8 mouse cellular contexts compared by ENCODE assay signal in the genomic region with DNA sequence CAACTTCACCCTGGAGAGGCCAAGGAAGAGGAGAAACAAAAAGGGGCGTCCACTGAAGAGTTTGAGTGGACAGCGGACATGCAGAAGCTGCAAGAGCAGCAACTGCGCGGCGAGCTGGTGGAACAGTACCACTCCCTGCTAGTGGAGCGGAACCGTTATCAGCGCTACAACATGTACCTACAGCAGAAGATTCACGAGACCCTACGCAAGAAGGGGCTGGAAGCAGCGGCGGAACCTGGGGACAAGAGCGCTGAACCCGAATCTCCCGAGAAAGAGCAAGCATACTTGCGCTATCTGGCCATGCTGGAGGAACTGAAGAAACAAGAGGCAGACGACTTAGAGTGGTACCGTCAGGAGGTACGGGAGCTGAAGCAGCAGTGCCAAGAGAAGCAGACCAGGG. TPM values are rescaled to one million over a fixed set of nuclear protein-coding genes. Genes with fewer than 3 reads are reported as not detected.
DNase-seq lines count a peak whose midpoint lies in the region; ATAC-seq and TF ChIP-seq lines count a peak whose summit lies in the region.

No protein-coding gene starts in this region.

- H3K4me2 ChIP-seq in heart, embryonic 12.5 days, result peak overlapping the region; percentile 99
- H3K4me2 ChIP-seq in hindbrain, embryonic 13.5 days, result peak overlapping the region; percentile 97
- H3K4me2 ChIP-seq in midbrain, embryonic 14.5 days (ENCODE audit: low read length), result peak overlapping the region; percentile 96

- TF ChIP-seq POLR2A in MEL (IDR thresholded peaks at IDR 0.05; ENCODE audit: control insufficient read depth in 1 of 2, insufficient read depth in 1 of 2, low read depth in 1 of 2, low read length in 2 of 2, poor library complexity in 1 of 2), result no peak

- peak overlapping the region; percentile 83 for H3K4me3 ChIP-seq in heart, embryonic 12.5 days
- peak overlapping the region; percentile 64 to 79 for H3K4me3 ChIP-seq in MEL (ENCODE audit: control insufficient read depth in 1 of 2, insufficient read depth in 1 of 2, low read depth in 2 of 2, low read length in 2 of 2)
- H3K4me3 ChIP-seq in hindbrain, embryonic 13.5 days, result peak overlapping the region; percentile 85
- peak overlapping the region; percentile 63 for H3K4me3 ChIP-seq in midbrain, embryonic 14.5 days (replicated peaks; ENCODE audit: low read depth, low read length)

- ATAC-seq in heart, embryonic 12.5 days (ENCODE audit: insufficient number of reproducible peaks, low FRiP score), result no peak
- ATAC-seq in hindbrain, embryonic 13.5 days (ENCODE audit: low FRiP score), result no peak
- no peak for ATAC-seq in midbrain, embryonic 14.5 days (ENCODE audit: low FRiP score, low TSS enrichment)
- ATAC-seq in frontal cortex, adult (ENCODE audit: low TSS enrichment), result no peak

- no peak for DNase-seq in heart, postnatal 25 days (ENCODE audit: low spot score)
- peak; percentile 57 for DNase-seq in MEL (ENCODE audit: low read depth, low spot score)
- DNase-seq in midbrain, embryonic 14.5 days, result no peak
- DNase-seq in layer of hippocampus, postnatal 36 days, result no peak
- no peak for DNase-seq in thymus, adult 18-20 months

- H3K79me2 ChIP-seq in MEL (ENCODE audit: control insufficient read depth, insufficient read depth, low read length, poor library complexity), result peaks cover 35% of the 10 kb centered on the region

- peaks cover 28% of the 10 kb centered on the region for H3K27me3 ChIP-seq in heart, embryonic 12.5 days (replicated peaks)
- no peaks in the 10 kb centered on the region for H3K27me3 ChIP-seq in MEL (ENCODE audit: control insufficient read depth in 1 of 2, insufficient read depth in 2 of 2, low read length in 2 of 2)
- H3K27me3 ChIP-seq in hindbrain, embryonic 13.5 days, result peaks cover 5% of the 10 kb centered on the region; the same call in 1 of the 2 replicates
- no peaks in the 10 kb centered on the region for H3K27me3 ChIP-seq in midbrain, embryonic 14.5 days (ENCODE audit: control insufficient read depth, insufficient read depth, low read length)

- peak overlapping the region; percentile 69; the same call in 1 of the 2 replicates for H3K9ac ChIP-seq in heart, embryonic 12.5 days
- peak overlapping the region; percentile 50 for H3K9ac ChIP-seq in MEL (ENCODE audit: control insufficient read depth, low read depth, low read length, poor library complexity, severe bottlenecking)
- H3K9ac ChIP-seq in hindbrain, embryonic 13.5 days, result peak overlapping the region; percentile 74
- no peak overlapping the region for H3K9ac ChIP-seq in midbrain, embryonic 14.5 days (replicated peaks; ENCODE audit: low read length)

- no peak for TF ChIP-seq EP300 in MEL (IDR thresholded peaks at IDR 0.05; ENCODE audit: low read depth in 1 of 2, low read length in 2 of 2)

- TF ChIP-seq CTCF in MEL (IDR thresholded peaks at IDR 0.05 in 2 of 3, conservative IDR thresholded peaks at IDR 0.05 in 1 of 3; ENCODE audit: control insufficient read depth in 1 of 3, insufficient read depth in 1 of 3, low read depth in 2 of 3, low read length in 3 of 3, poor library complexity in 1 of 3, severe bottlenecking in 1 of 3), result no peak

- 23% methylated on average over 19 of the region's 19 CpGs for WGBS in heart, embryonic 12.5 days
- WGBS in hindbrain, embryonic 13.5 days, result 48% methylated on average over 19 of the region's 19 CpGs
- WGBS in midbrain, embryonic 14.5 days, result 45% methylated on average over 19 of the region's 19 CpGs

- H3K36me3 ChIP-seq in heart, embryonic 12.5 days, result 0 out of 2 replicates have a peak, but pooled peaks cover 7% of the 10 kb centered on the region
- H3K36me3 ChIP-seq in MEL (ENCODE audit: control insufficient read depth in 1 of 2, insufficient read depth in 2 of 2, low read length in 2 of 2), result peaks cover 0 to 19% of the 10 kb centered on the region in 2 experiments; a peak in 3 of 4 replicates
- peaks cover 10% of the 10 kb centered on the region; the same call in 1 of the 2 replicates for H3K36me3 ChIP-seq in hindbrain, embryonic 13.5 days
- H3K36me3 ChIP-seq in midbrain, embryonic 14.5 days (ENCODE audit: control insufficient read depth, insufficient read depth, low read length), result no peaks in the 10 kb centered on the region; the same call in 1 of the 2 replicates

- intact Hi-C loops in heart, postnatal 25 days (cut with DNase I), result no loop called here

- H3K27ac ChIP-seq in heart, embryonic 12.5 days (ENCODE audit: poor library complexity, severe bottlenecking), result no peak overlapping the region
- no peak overlapping the region for H3K27ac ChIP-seq in MEL (ENCODE audit: control insufficient read depth, low read depth, low read length)
- no peak overlapping the region for H3K27ac ChIP-seq in hindbrain, embryonic 13.5 days
- H3K27ac ChIP-seq in midbrain, embryonic 14.5 days (replicated peaks; ENCODE audit: low read depth, low read length), result no peak overlapping the region

- peaks cover 31% of the 10 kb centered on the region for H3K4me1 ChIP-seq in heart, embryonic 12.5 days (replicated peaks)
- peaks cover 9 to 26% of the 10 kb centered on the region in 2 experiments for H3K4me1 ChIP-seq in MEL (ENCODE audit: control insufficient read depth in 1 of 2, insufficient read depth in 2 of 2, low read length in 2 of 2)
- H3K4me1 ChIP-seq in hindbrain, embryonic 13.5 days (replicated peaks), result peaks cover 40% of the 10 kb centered on the region
- peaks cover 26% of the 10 kb centered on the region for H3K4me1 ChIP-seq in midbrain, embryonic 14.5 days (ENCODE audit: control insufficient read depth, insufficient read depth, low read length)

- no peak for TF ChIP-seq RAD21 in MEL (IDR thresholded peaks at IDR 0.05; ENCODE audit: low read depth, low read length)

- H3K9me3 ChIP-seq in heart, embryonic 12.5 days (replicated peaks), result no peaks in the 10 kb centered on the region
- H3K9me3 ChIP-seq in MEL (replicated peaks; ENCODE audit: insufficient read depth, low read length), result no peaks in the 10 kb centered on the region
- no peaks in the 10 kb centered on the region for H3K9me3 ChIP-seq in hindbrain, embryonic 13.5 days
- H3K9me3 ChIP-seq in midbrain, embryonic 14.5 days (ENCODE audit: control insufficient read depth, low read length), result no peaks in the 10 kb centered on the region

TF ChIP-seq in MEL, 35 proteins besides CTCF, POLR2A, EP300 and RAD21:
- TF ChIP-seq USF2 (IDR thresholded peaks at IDR 0.05; ENCODE audit: borderline replicate concordance in 1 of 2, insufficient read depth in 1 of 2, low read depth in 1 of 2, low read length in 2 of 2), result no peak
- no peak for TF ChIP-seq HCFC1 (IDR thresholded peaks at IDR 0.05; ENCODE audit: low read depth, low read length)
- TF ChIP-seq TBP (IDR thresholded peaks at IDR 0.05; ENCODE audit: low read depth, low read length), result 0 out of 2 replicates have a peak, but pooled peaks have one; percentile 9
- no peak for TF ChIP-seq TAL1 (IDR thresholded peaks at IDR 0.05; ENCODE audit: low read length)
- no peak for TF ChIP-seq RCOR1 (IDR thresholded peaks at IDR 0.05; ENCODE audit: low read depth, low read length)

RNA-seq across cellular contexts. Expression of gene Ccdc96, which starts 0.9 kb away (rescaled TPM):
- polyA plus RNA-seq in heart, embryonic 12.5 days (2016; fragmentation: Nextera tagmentation; extraction: Ambion mirVana), result 0.28 and 0.29 TPM in 2 replicates
- under 1 TPM; 0.18 to 0.22 TPM for total RNA-seq in heart, postnatal 25 days (2021)
- 0.23 and 0.31 TPM in 2 replicates for total RNA-seq in MEL (2012; rRNA removed)
- under 1 TPM in 1 of 2 experiments, not detected in 1; 0.64 TPM for polyA plus RNA-seq in MEL (2012; ENCODE audit: insufficient read depth in 1 of 2, insufficient read length in 2 of 2, low read depth in 1 of 2, low replicate concordance in 2 of 2, missing spikeins in 1 of 2)
- polyA plus RNA-seq in hindbrain, embryonic 13.5 days (2015; fragmentation: Nextera tagmentation; extraction: Ambion mirVana), result 3.9 and 4.0 TPM in 2 replicates
- polyA plus RNA-seq in midbrain, embryonic 14.5 days (2014; fragmentation: Nextera tagmentation; extraction: Ambion mirVana), result 3.0 and 3.1 TPM in 2 replicates
- total RNA-seq in layer of hippocampus, postnatal 36 days (2021), result 1 to 10 TPM in 1 of 2 experiments, under 1 TPM in 1; 0.99 to 1.0 TPM

RNA-seq across cellular contexts. Expression of gene Tada2b, which starts 1.2 kb away (rescaled TPM):
- 1.6 and 1.9 TPM in 2 replicates for polyA plus RNA-seq in heart, embryonic 12.5 days (2016; fragmentation: Nextera tagmentation; extraction: Ambion mirVana)
- 10 to 100 TPM; 14.2 to 14.8 TPM for total RNA-seq in heart, postnatal 25 days (2021)
- 8.9 and 9.6 TPM in 2 replicates for total RNA-seq in MEL (2012; rRNA removed)
- 10 to 100 TPM in 1 of 2 experiments, not detected in 1; 24.9 TPM for polyA plus RNA-seq in MEL (2012; ENCODE audit: insufficient read depth in 1 of 2, insufficient read length in 2 of 2, low read depth in 1 of 2, low replicate concordance in 2 of 2, missing spikeins in 1 of 2)
- 2.7 and 2.8 TPM in 2 replicates for polyA plus RNA-seq in hindbrain, embryonic 13.5 days (2015; fragmentation: Nextera tagmentation; extraction: Ambion mirVana)
- polyA plus RNA-seq in midbrain, embryonic 14.5 days (2014; fragmentation: Nextera tagmentation; extraction: Ambion mirVana), result 7.0 and 7.1 TPM in 2 replicates
- 10 to 100 TPM; 34.0 to 36.4 TPM for total RNA-seq in layer of hippocampus, postnatal 36 days (2021)

RNA-seq across cellular contexts. Expression of gene Grpel1, which starts 20.5 kb away (rescaled TPM):
- polyA plus RNA-seq in heart, embryonic 12.5 days (2016; fragmentation: Nextera tagmentation; extraction: Ambion mirVana), result 54.9 and 57.4 TPM in 2 replicates
- total RNA-seq in heart, postnatal 25 days (2021), result 10 to 100 TPM; 58.7 to 63.3 TPM
- 68.0 and 75.7 TPM in 2 replicates for total RNA-seq in MEL (2012; rRNA removed)
- 10 to 100 TPM; 41.1 to 87.4 TPM for polyA plus RNA-seq in MEL (2012; ENCODE audit: insufficient read depth in 1 of 2, insufficient read length in 2 of 2, low read depth in 1 of 2, low replicate concordance in 2 of 2, missing spikeins in 1 of 2)
- 45.4 and 45.6 TPM in 2 replicates for polyA plus RNA-seq in hindbrain, embryonic 13.5 days (2015; fragmentation: Nextera tagmentation; extraction: Ambion mirVana)
- 45.4 and 46.6 TPM in 2 replicates for polyA plus RNA-seq in midbrain, embryonic 14.5 days (2014; fragmentation: Nextera tagmentation; extraction: Ambion mirVana)
- 10 to 100 TPM; 21.6 to 22.8 TPM for total RNA-seq in layer of hippocampus, postnatal 36 days (2021)
